Mouse (Mus musculus) neutrophil, adult 5-6 weeks (primary cell): ENCODE measurements at regions not wholly inside any gene's neighbourhood (a gene's known extent, or its start where the extent isn't known, plus 50 kb on each side); places are given as distances from the start of the nearest gene placed in this dataset.

Source experiments
- ATAC-seq: fragments of 151-379, 151-347 bp; 2 replicates; pipeline ENCODE4 v1.8.0; 2017; ENCODE audit warnings: mild to moderate bottlenecking, moderate TSS enrichment; ENCODE audit not compliant: insufficient number of reproducible peaks, poor library complexity, low FRiP score, severe bottlenecking; ENCODE audit errors: extremely low read depth

- ATAC-seq, result no peak
Observed at GRCm38 (mm10) chr10:56739621-56740020, 362.5 kb downstream of the Gja1 start.

GRCm38 (mm10) chr10:56752134-56752533, 375.0 kb downstream of the Gja1 start:
- no peak for ATAC-seq

DNA sequence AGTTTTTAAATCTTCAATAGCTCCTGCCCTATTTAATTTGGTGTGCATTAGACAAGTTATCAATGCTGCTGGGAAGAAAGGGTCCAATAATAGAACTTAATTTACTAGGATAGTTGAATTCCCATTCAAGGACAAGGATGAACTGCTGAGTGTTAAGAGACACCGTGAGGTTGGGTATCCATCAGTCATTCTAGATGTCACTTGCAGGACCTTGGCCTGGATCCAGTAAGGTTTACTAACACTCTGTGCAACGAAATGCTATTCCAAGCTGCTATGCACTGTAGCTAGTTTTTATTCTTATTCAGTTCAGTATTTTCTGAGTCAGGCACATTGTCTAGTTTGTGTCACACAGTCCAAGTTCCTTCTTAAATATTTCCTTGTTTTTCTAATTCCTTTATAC, 376.4 kb downstream of the Gja1 start:
- no peak for ATAC-seq

- ATAC-seq, result no peak
Observed at GRCm38 (mm10) chr10:56754546-56755175, 377.5 kb downstream of the Gja1 start.

DNA sequence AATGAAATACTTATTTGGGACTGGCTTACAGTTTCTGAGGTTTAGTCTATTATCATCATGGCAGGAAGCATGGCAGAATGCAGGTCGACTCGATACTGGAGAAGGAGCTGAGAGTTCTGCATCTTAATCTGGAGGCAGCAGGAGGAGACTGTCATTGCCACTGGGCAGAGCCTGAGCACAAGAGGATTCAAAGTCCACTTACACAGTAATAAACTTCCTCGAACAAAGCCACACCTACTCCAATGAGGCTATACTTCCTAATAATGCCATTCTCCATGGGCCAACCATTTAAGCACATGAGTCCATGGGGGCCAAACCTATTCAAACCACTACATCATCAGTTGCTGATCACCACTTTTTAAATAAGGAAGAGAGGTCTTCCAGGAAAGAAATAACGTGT, 393.5 kb downstream of the Gja1 start:
- no peak for ATAC-seq

- ATAC-seq, result no peak
Observed at GRCm38 (mm10) chr10:56782265-56782664, 405.1 kb downstream of the Gja1 start.

DNA sequence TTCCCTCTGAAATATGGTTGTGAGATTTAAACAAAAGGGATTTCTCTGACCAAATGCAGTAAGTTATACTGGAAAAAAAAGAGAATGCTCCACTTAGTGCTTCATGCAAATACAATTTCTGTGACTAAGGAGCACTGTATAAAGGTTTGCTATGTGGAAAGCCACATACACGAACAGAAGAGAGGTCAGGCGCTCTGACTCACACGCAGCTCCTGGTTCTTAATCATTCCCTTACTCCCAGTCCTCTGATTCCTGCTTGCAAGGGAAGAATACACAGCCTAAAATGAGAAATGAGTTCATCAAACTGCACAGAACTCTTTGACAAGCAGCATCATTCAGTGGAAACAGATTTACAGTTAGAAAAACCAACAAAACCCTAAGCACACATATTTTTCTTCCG, 406.8 kb downstream of the Gja1 start:
- no peak for ATAC-seq

DNA sequence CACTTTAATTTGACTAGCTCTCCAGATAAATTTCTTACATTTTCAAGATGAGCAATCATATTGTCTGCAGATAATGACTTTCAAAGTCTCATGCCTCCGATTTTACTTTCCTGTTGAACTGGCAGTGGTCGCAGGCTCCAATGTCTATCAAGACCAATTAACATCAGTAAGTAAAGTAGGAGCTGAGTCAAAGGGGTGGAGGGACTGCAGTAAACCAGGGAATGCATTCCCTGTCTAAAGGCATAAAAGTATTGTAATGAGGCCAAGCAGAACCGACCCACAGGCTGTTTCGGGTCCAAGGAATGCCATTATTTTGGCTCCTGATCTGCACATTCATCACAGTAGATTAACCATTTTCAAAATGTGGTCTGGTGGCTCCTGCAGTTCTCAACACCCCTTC, 411.0 kb downstream of the Gja1 start:
- no peak for ATAC-seq

DNA sequence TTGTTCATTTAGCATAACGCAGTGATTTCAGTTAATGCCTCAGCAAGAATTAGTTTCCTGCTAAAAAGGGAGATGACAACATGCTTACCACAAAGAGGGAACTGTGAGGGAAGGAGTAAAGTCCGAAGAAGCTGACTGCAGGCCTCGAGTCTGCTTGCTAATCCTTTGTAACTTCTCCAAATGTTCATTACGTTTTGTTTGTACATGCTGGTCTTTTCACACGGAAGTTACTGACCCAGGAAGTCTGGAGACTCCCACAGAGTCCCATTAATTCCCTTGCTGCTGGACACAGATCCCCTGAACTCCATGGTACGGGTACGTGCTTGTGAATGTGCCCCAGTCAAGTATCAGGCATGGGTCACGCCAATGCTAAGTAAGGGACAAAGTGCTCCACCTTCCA, 415.9 kb downstream of the Gja1 start:
- no peak for ATAC-seq

- ATAC-seq, result no peak
Observed at GRCm38 (mm10) chr10:56795396-56795795, 418.3 kb downstream of the Gja1 start.

DNA sequence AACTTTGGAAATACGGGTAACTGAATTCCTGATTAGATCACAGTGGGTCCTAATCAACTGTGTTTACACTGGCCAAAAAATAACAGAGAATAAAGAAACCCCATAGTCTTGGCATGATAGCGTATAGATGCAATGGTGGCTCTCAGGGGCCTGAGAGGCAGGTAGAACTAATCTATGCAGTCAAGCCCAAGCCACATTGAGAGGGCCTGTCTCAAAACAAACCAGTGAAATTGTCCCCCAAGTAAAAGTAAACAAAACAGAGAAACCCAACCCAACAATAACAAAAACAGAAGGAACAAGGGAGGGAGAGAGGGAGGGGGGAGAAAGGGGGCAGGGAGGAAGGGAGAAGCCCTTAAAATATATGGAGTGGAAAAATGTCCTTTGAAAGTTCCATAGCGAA, 422.2 kb downstream of the Gja1 start:
- no peak for ATAC-seq

GRCm38 (mm10) chr10:56799745-56800144, 422.6 kb downstream of the Gja1 start:
- no peak for ATAC-seq

DNA sequence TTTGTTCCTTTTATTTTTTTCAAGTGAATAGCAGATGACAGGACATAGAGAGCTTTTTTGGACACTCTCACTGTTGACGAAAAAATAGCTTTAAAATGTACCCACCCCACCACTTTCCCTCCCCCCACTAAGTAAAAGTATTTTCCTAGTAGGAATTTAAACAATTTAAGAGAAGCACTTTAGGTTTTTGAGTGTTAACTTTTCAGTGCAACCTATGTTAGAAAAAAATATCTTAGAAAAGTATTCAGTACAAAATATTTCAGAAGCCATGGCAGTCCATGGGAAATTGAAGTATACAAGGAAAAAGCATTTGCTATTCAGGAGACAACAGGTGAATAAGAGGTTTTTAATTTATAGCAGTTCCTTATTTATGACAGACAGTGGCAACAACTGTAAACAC, 431.9 kb downstream of the Gja1 start:
- ATAC-seq, result no peak

- ATAC-seq, result no peak
Observed at GRCm38 (mm10) chr10:56822158-56822557, 445.0 kb downstream of the Gja1 start.

- ATAC-seq, result no peak
Observed at GRCm38 (mm10) chr10:56831331-56831730, 454.2 kb downstream of the Gja1 start.

DNA sequence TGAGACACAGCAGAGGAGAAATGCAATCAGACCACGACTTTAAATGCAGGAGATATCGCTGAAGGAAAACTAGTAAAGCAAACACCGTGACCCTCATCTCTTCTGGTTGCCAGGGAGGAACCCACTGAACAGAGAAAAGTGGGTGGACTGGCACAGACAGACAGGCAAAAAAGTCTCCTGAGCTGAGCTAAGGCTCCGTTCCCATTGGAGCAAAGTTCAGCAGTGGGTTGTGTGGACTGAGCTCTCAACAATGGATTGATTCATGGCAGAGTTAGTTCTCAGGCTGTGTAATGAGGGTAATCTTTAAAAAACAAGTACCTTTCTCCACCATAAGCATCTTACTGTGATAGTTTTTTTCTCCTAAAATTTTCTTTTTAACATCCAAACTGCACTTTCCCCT, 454.8 kb downstream of the Gja1 start:
- ATAC-seq, result no peak

- ATAC-seq, result no peak
Observed at GRCm38 (mm10) chr10:56836130-56836529, 459.0 kb downstream of the Gja1 start.

DNA sequence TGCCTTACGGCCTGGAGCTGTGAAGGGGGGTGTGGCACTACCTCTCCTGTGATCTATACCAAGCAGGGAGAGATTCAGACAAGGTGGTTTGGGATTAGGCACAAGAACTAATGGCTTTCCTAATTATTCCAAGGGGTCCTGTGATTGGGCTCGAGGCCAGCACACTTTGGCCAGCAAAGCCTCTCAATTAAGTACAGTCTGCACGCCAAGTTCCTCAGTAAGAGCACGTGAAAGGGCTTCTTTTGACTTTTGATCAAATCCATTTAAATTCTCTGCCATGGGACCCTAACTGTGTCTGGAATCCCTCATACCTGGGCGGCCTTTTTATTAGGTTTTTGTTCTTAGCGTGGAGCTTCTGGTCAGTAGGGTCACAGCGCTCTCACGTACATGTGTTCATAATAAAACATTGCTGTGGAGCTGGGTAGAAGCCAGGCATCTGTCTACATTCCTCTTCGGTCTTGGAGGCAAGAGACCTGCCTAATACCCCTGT, 461.9 kb downstream of the Gja1 start:
- no peak for ATAC-seq

GRCm38 (mm10) chr10:56839545-56839944, 462.4 kb downstream of the Gja1 start:
- ATAC-seq, result no peak

DNA sequence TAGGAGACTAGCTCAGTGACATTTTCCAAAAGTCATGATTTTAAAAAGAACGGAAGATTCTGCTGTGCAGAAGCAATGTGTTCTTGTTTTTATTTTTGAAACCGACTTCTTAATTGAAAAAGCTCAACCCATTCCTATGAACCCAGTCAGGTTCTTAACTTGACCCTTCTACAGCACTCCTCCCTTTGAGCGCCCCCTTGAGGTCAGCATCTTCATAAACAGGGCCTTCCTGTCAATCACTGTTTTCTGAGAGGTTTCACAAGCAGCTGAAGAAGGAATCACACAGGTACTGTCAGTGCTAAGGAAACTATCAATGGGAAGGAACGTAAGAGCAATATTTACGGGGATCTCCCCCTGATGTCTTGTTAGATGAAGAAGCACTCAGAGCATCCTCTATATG, 463.6 kb downstream of the Gja1 start:
- no peak for ATAC-seq

GRCm38 (mm10) chr10:56841486-56841885, 464.4 kb downstream of the Gja1 start:
- no peak for ATAC-seq
